Mouse (Mus musculus) thymus, adult 2 months (tissue): ENCODE data around the gene Gm49711. TPM values are rescaled to one million over a fixed set of nuclear protein-coding genes. Genes with fewer than 3 reads are reported as not detected.

ENCODE experiments used
- DNase-seq: peaks from one replicate; pipeline ENCODE4 v3.0.0; 2021
- H3K27ac ChIP-seq: fragments of 200-500 bp; 2 replicates; pipeline ENCODE4 v1.5.1; 2012; ENCODE audit warnings: low read length, control low read depth; ENCODE audit not compliant: control insufficient read depth, insufficient read depth
- H3K27me3 ChIP-seq: fragments of 200-500 bp; 2 replicates; pipeline ENCODE4 v1.6.1; 2012; ENCODE audit warnings: mild to moderate bottlenecking, low read length, moderate library complexity, mixed read lengths; ENCODE audit not compliant: control insufficient read depth, insufficient read depth
- H3K36me3 ChIP-seq: fragments of 200-500 bp; 2 replicates; pipeline ENCODE4 v1.6.1; 2012; ENCODE audit warnings: mild to moderate bottlenecking, low read length, moderate library complexity; ENCODE audit not compliant: control insufficient read depth, insufficient read depth
- H3K4me1 ChIP-seq: fragments of 200-500 bp; replicated peaks from 2 replicates; pipeline ENCODE4 v1.6.1; 2012; ENCODE audit warnings: low read length; ENCODE audit not compliant: control insufficient read depth, insufficient read depth
- H3K4me3 ChIP-seq: fragments of 200-500 bp; 2 replicates; pipeline ENCODE4 v1.5.1; 2012; ENCODE audit warnings: mild to moderate bottlenecking, low read length, control low read depth, moderate library complexity; ENCODE audit not compliant: control insufficient read depth, insufficient read depth
- CTCF ChIP-seq: fragments of 200-500 bp; IDR thresholded peaks from 2 replicates; pipeline ENCODE4 v1.5.1; 2012; ENCODE audit warnings: mild to moderate bottlenecking, control low read depth, low read length, moderate library complexity, borderline replicate concordance; ENCODE audit not compliant: control insufficient read depth, poor library complexity, insufficient read depth; ENCODE audit errors: extremely low read depth
- POLR2A ChIP-seq: fragments of 200-500 bp; IDR thresholded peaks from 2 replicates; pipeline ENCODE4 v1.6.1; 2012; ENCODE audit warnings: mild to moderate bottlenecking, low read length, control low read depth, moderate library complexity; ENCODE audit not compliant: control insufficient read depth, poor library complexity, insufficient read depth; ENCODE audit errors: extremely low read depth
- WGBS: fragments of 180-500 bp; shearing (Covaris S2); methylation state at CpG from one replicate; pipeline ENCODE4 v1.1.7; 2018; 5-methylcytosine and 5-hydroxymethylcytosine counted together
- polyA plus RNA-seq: library from polyadenylated mRNA; depleted of rRNA; stranded (reverse); fragments of >200 nt; gene quantifications from 2 replicates; pipeline ENCODE4 v1.2.3, GENCODE M21; 2012; rRNA removed

Gene Gm49711
- polyA plus RNA-seq = not detected in 2 replicates

- Histone ChIP-seq H3K27ac (peak within 1 kb of the TSS; percentile 43; the same call in 1 of the 2 replicates), H3K27me3 (no peaks in the 10 kb centered on the region), H3K4me3 (peak within 1 kb of the TSS; percentile 95), H3K4me1 (peaks cover 18% of the 10 kb centered on the region), H3K36me3 (no peaks in the 10 kb centered on the region)
- WGBS = under 1% methylated on average over 98 of the region's 99 CpGs
- peak; percentile 83 for DNase-seq
- TF ChIP-seq POLR2A (peak; percentile 89), CTCF (peak; percentile 29; the same call in 1 of the 2 replicates)
Measured at GRCm38 (mm10) chr16:92057852-92058643, at the start of gene Gm49711, which contains the start of the genes Mrps6 and Slc5a3. Gene Gm49711, plus strand, starts transcription at chr16:92058316. Gene Mrps6, plus strand, starts transcription at chr16:92058270. Gene Slc5a3, plus strand, starts transcription at chr16:92058322.

- Histone ChIP-seq H3K27me3 (no peaks in the 10 kb centered on the region), H3K4me1 (no peaks in the 10 kb centered on the region), H3K4me3 (no peak overlapping the region), H3K27ac (no peak overlapping the region), H3K36me3 (no peaks in the 10 kb centered on the region)
- WGBS = 98% methylated on average over 2 of the region's 2 CpGs
- DNase-seq = no peak
- TF ChIP-seq CTCF (no peak), POLR2A (no peak)
Measured at GRCm38 (mm10) chr16:92009586-92009985, 48.5 kb upstream of the Gm49711 start.

GRCm38 (mm10) chr16:92016792-92017191 is 41.3 kb upstream of the Gm49711 start:
- H3K4me1 ChIP-seq = peaks cover 13% of the 10 kb centered on the region
- H3K36me3 ChIP-seq = no peaks in the 10 kb centered on the region
- DNase-seq = no peak
- 67% methylated on average over 8 of the region's 8 CpGs for WGBS
- no peak overlapping the region for H3K27ac ChIP-seq
- no peak for TF ChIP-seq CTCF
- TF ChIP-seq POLR2A = no peak
- no peaks in the 10 kb centered on the region for H3K27me3 ChIP-seq
- no peak overlapping the region for H3K4me3 ChIP-seq

- peak overlapping the region; percentile 91 for H3K27ac ChIP-seq
- 2% methylated on average over 26 of the region's 26 CpGs for WGBS
Measured at GRCm38 (mm10) chr16:92019141-92020118, 38.7 kb upstream of the Gm49711 start.

GRCm38 (mm10) chr16:92021656-92022400 is 36.3 kb upstream of the Gm49711 start:
- Histone ChIP-seq H3K27me3 (no peaks in the 10 kb centered on the region), H3K27ac (no peak overlapping the region), H3K4me1 (peaks cover 15% of the 10 kb centered on the region), H3K4me3 (no peak overlapping the region), H3K36me3 (no peaks in the 10 kb centered on the region)
- no peak for TF ChIP-seq POLR2A
- no peak for TF ChIP-seq CTCF
- WGBS = 77% methylated on average over 12 of the region's 12 CpGs
- DNase-seq = no peak

More at GRCm38 (mm10) chr16:92019141-92020118, 38.7 kb upstream of the Gm49711 start:
- peak overlapping the region; percentile 56 for H3K4me3 ChIP-seq
- no peaks in the 10 kb centered on the region for H3K36me3 ChIP-seq
- peaks cover 15% of the 10 kb centered on the region for H3K4me1 ChIP-seq
- peak; percentile 40; the same call in 1 of the 2 replicates for TF ChIP-seq POLR2A
- TF ChIP-seq CTCF = no peak
- peak; percentile 65 for DNase-seq
- H3K27me3 ChIP-seq = no peaks in the 10 kb centered on the region

GRCm38 (mm10) chr16:92022494-92023283 is 35.4 kb upstream of the Gm49711 start:
- Histone ChIP-seq H3K27me3 (no peaks in the 10 kb centered on the region), H3K4me1 (peaks cover 15% of the 10 kb centered on the region), H3K36me3 (no peaks in the 10 kb centered on the region), H3K4me3 (no peak overlapping the region), H3K27ac (no peak overlapping the region)
- TF ChIP-seq POLR2A = no peak
- no peak for TF ChIP-seq CTCF
- no peak for DNase-seq
- WGBS = 87% methylated on average over 20 of the region's 20 CpGs
